Mouse (Mus musculus): ENCODE data around the gene Stk35.

- TF ChIP-seq POLR2A (IDR thresholded peaks at IDR 0.05; ENCODE audit: insufficient read depth, low read length) (no peak), CTCF (IDR thresholded peaks at IDR 0.05; ENCODE audit: low read depth, low read length) (no peak), EP300 (IDR thresholded peaks at IDR 0.05; ENCODE audit: insufficient read depth, low read depth, low read length) (no peak)
Observed at GRCm38 (mm10) chr2:129846501-129846900, 46.2 kb downstream of the Stk35 start.

Measured in ES-Bruce4 (cell line).